Mouse (Mus musculus) urinary bladder, postnatal 36 days (tissue): ENCODE measurements around the gene Mgrn1.

Experiments
- DNase-seq, 2 experiments: peaks; one replicate each; pipeline ENCODE4 v3.0.0; 2022; ENCODE audit warnings: low spot score in 2 of 2, mixed read lengths in 1 of 2

Gene Mgrn1

DNA sequence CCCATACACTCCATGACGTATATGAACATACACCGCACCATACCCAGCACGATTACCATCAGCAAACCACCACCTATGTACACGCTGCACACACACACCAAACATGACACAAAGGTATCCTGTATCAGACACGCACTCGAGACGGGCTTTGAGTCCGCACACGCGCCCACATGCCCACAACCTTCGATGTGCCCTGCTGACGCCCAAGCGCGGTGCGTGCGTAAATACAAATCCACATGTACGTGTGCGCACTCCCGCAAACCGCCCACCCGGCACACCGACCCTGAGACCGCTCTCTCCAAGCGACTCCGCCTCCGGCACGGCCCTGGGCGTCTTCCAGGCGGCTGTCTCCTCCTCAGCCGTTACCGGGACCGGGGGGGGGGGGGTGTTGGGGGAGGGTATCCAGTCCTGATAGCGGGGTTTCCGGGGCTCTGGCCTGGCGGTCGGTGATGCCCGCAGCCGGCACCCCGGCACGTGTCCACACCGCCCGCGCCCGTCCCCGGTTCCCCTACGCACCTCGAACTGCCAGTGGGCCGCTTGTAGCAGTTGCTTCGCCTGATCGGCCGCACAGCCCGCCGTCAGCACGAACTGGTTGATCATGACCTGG lies 6.8 kb upstream of the Mgrn1 start:
- no peak for DNase-seq

DNA sequence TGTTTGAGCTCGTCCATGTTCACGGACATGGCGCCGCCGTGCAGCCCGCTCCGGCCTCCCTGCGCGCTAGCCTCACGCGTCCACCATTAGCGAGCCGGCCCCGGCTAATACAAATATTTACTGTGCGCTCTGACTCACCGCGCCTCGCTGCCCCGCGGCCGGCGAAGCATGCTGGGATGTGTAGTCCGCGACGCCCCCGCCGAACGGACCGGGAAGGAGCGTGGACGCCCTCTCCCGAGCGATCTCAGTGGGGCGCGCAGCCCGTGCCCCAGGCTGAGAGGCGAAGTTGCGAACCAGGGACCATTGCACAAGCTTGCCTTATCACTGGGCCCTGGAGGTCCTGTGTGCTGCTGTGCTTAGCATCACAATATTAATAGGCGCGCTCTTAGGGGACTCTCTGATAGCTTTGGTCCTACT lies 6.3 kb upstream of the Mgrn1 start:
- peak; percentile 88 to 91 for DNase-seq

DNA sequence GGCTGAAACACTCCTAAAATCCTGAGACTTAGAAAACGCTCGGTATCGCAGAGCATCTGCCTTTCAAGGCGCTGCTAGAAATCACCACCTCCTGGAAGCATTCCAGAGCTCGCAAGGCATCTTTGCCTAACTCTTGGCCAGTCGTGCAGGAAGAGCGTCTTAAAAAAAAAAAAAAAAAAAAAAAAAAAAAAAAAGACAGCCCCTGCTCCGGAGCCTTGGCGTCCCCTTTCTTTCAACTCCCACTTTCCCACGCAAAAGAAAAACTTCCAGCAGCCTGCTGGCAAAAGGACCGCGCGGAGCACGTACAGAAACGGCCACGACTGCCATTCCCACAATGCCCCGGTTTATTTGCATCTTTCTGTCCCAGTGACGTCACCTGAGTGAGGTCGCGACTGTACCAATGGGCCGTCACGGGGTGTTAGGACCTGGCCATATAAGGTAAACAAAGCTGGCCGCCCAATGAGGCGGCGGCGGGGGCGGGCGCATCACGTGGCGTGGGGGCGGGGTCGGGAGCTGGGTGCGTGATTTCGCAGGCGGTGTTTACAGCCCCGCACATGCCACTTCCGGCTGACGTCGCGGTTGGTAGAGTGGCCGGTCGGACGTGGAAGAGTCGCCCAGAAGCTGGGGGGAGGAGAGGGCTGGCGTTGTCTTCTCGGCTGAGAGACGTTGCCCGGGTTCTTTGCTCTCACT lies 5.8 kb upstream of the Mgrn1 start, which contains the start of gene Ubald1:
Ubald1 (minus strand) TSS at position 180 of the 690 bp plus-strand sequence.
- peak; percentile 92 to 97 for DNase-seq

- no peak for DNase-seq
Observed at GRCm38 (mm10) chr16:4881400-4882351, 4.4 kb upstream of the Mgrn1 start.

- DNase-seq = no peak
Observed at GRCm38 (mm10) chr16:4884930-4885329, 1.1 kb upstream of the Mgrn1 start.

DNA sequence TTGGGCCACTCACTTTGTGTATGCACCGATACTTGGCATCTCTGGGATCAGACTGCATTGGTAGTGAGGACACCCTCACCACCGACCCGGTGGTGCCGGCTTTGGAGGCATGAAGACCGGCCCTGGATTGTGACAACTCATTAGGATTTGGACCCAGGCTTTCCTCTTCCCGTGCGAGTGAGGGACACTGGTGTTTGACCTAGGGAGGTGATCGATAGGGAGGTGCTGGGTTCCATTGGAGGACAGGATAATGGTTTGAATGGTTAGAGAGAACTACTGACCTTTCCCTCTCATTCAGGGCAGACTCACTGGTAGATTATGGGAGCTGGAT lies 606 bp downstream of the Mgrn1 start:
- no peak for DNase-seq

GRCm38 (mm10) chr16:4890201-4890709 lies 4.2 kb downstream of the Mgrn1 start:
- DNase-seq = no peak

DNA sequence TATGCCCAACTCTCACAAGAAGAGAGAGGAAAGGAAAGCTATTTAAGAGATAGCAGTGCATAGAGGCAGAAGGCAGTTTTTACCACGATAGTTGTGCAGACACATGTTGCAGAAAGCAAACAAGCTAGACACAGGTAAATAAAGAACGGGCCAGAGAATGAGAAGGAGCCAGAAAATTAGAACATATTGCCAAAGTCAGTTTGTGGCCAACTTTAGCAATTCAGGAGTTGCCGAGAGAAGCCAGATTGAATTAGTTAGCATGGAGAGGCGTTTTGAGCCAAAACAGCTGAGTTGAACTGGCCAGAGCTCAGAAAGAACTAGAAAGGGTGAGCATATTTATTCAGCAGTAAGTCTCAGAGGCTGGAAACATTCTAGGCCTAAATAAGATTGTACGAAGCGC lies 6.1 kb downstream of the Mgrn1 start:
- DNase-seq = no peak

DNA sequence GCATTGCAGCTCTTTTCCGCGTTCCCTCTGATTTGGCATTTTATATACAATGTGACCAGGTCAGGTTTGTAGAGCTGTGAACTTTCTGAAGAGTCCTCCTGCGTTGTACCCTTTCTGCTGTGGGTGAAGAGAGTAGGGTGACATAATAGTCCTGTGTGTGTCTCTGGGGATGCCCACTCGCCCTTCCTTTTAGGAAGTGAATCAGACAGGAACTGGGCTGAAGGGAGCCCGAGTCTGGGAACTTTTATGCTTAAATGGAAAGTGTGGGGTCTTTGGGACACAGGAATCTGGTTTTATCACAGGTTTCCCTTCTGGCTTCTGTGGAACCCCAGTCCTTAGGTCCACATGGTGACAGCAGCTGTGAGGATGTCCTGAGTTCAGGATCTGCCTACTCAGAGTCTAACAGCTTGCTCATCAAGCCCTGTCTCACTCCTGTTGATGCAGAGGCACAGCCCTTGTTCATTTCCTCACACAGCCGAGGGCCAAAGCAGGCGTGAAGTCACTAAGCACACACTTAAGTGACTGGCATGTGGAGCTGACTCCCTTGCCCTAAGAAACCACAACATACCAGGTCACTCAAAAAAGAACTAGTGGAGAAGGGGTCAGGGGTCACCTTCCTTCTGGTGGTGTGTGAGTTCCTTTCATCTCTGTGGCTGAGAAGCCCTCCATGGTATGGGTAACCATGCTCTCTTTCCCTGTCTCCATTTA lies 8.3 kb downstream of the Mgrn1 start:
- no peak for DNase-seq

- DNase-seq = no peak
Observed at GRCm38 (mm10) chr16:4896249-4897027, 10.4 kb downstream of the Mgrn1 start.

GRCm38 (mm10) chr16:4897146-4897730 lies 11.2 kb downstream of the Mgrn1 start:
- no peak for DNase-seq

DNA sequence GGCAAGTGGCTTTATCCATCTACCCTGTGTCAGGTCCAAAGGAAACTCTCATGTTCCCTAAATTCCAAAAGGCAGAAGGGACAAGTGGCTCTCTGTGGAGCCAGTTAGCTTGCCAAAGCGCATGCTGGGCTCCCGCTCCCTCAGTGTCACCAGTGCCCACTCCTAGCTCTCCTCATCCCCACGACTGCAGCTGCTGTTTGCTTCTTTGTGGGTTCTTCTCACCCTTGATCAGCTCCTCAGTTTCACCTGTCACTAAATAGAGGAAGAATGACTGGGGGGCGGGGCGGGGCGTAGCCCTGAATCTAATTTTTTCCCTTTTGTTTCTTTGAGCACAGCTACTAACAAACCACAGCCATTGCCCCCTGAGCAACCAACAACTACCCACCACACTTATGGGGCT lies 12.8 kb downstream of the Mgrn1 start:
- no peak for DNase-seq

DNA sequence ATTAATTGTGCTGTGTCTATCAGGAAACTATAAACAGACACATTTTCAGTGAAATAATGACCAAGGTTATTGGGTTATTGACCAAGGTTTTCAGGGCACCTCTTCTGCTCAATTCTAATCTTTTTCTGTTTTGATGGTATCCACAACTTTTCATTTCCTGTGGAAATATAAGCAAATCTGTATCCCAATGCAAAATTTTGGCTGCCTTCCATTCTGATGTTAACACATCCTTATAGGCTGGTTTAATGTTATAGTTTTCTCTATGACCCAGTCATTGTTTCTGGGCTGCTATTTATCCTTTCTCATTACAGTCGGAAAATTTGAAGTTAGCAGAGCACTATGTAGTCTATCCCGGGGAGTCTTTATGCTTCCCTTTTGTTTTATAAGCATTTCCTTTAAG lies 13.7 kb downstream of the Mgrn1 start:
- DNase-seq = no peak

GRCm38 (mm10) chr16:4901167-4901566 lies 15.1 kb downstream of the Mgrn1 start:
- DNase-seq = no peak

DNA sequence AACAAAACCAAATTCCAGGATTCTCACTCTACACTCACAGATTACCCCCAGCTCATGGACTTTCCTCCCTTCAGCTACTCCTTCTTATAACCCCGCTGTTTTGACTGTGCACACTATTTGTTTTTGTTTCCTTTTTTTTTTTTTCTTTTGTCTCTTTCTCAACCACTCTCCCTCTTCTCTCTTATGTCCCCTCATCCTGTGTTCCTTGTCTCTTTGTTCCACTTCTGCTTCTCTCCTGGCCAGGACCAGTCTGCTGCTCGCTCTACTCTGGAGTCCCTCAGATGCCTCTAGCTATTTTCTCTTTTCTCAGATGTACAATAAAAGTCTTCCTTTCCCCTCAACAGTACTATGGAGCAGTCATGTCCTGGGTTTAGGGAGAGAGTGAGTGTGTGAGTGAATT lies 16.3 kb downstream of the Mgrn1 start:
- DNase-seq = no peak

DNA sequence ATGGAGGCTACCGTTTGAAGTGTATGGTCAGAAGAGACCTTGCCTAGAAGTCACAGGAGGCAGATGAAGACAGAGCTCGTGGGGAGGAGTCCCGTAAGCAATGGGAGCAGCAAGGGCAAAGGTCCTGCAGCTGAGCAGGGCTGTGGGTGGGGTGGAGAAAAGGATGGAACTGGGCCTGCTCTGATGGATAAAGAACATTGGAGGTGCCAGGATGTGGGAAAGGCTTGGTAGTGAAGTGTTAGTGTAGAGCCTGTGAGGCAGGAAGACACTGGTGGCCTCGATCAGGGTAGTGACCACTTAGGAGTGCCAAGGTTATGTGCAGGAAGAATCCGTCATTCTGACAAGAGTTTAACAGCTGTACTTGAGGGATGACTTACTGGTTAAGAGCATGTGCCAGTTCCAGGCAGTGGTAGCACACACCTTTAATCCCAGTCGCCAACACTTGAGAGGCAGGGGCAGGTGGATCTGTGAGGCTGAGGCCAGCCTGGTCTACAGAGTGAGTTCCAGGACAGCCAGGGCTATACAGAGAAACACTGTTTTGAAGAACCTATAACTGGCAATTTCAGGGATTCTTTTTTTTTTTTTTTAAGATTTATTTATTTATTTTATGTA lies 17.5 kb downstream of the Mgrn1 start:
- no peak for DNase-seq

GRCm38 (mm10) chr16:4904878-4905277 lies 18.8 kb downstream of the Mgrn1 start:
- no peak for DNase-seq

DNA sequence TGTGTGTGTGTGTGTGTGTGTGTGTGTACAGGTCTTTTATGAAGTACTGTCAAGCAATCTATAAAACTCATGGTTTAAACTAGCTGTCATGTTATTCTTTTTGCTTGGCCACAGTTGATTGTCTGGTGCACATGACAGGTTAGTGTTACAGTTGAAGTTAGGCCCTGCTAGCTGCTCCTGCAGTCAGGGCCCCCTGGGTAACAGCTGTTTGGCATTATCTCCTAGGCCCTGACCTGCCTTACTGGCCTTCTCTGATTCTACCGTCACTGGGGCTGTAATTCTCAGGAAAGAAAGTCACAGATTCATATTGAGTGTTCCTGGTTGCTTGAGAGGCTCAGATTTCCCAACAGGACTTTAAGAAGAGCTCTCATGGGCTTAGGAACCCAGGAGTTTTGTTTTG lies 19.5 kb downstream of the Mgrn1 start:
- no peak for DNase-seq

DNA sequence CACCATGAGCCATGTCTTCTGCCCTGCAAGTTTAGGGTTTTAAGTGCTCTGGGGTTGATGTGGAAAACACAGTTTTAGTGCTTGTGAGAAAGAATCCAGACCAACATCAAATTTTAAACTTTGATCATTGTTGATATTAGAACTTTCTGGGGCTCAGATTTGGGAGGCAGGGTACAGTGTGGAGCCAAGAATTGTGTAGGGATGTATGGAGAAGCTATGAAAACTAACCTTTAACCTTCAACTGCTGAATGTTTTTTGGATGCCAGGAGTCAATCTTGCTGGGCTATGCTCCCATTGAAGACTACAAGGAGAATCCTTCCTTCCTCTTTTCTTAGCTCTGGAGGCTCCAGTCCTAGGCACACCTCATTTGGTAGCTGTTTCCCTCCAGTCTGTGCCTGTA lies 20.5 kb downstream of the Mgrn1 start:
- DNase-seq = no peak

GRCm38 (mm10) chr16:4907386-4907785 lies 21.3 kb downstream of the Mgrn1 start:
- no peak for DNase-seq
